Mouse (Mus musculus) limb, embryonic 12.5 days (tissue): ENCODE results near the gene Mrpl2. TPM values are rescaled to one million over a fixed set of nuclear protein-coding genes. Genes with fewer than 3 reads are reported as not detected.

Source experiments
- ATAC-seq: fragments of 200-750 bp; cut with Nextera tagmentation; 2 replicates; pipeline ENCODE4 v1.8.0; 2017; ENCODE audit warnings: low read depth, moderate TSS enrichment; ENCODE audit not compliant: insufficient number of reproducible peaks, insufficient read depth, low FRiP score, low TSS enrichment
- H3K27ac ChIP-seq: fragments of 300-500 bp; sonication (generic); 2 replicates; pipeline ENCODE4 v1.5.1; 2016; ENCODE audit warnings: mild to moderate bottlenecking, moderate library complexity
- H3K27me3 ChIP-seq: fragments of 300-500 bp; sonication (generic); 2 replicates; pipeline ENCODE4 v1.6.1; 2016; ENCODE audit warnings: mild to moderate bottlenecking, moderate library complexity
- H3K36me3 ChIP-seq: fragments of 300-500 bp; sonication (generic); 2 replicates; pipeline ENCODE4 v1.6.1; 2016; ENCODE audit warnings: mild to moderate bottlenecking, moderate library complexity
- H3K4me1 ChIP-seq: fragments of 300-500 bp; sonication (generic); replicated peaks from 2 replicates; pipeline ENCODE4 v1.6.1; 2016
- H3K4me2 ChIP-seq: fragments of 300-500 bp; sonication (generic); 2 replicates; pipeline ENCODE4 v1.6.1; 2016; ENCODE audit warnings: mild to moderate bottlenecking, moderate library complexity
- H3K4me3 ChIP-seq: fragments of 300-500 bp; sonication (generic); replicated peaks from 2 replicates; pipeline ENCODE4 v1.5.1; 2016; ENCODE audit warnings: mild to moderate bottlenecking
- H3K9ac ChIP-seq: fragments of 300-500 bp; sonication (generic); replicated peaks from 2 replicates; pipeline ENCODE4 v1.6.1; 2016; ENCODE audit warnings: mild to moderate bottlenecking, moderate library complexity
- H3K9me3 ChIP-seq: fragments of 300-500 bp; sonication (generic); 2 replicates; pipeline ENCODE4 v1.6.1; 2016; ENCODE audit warnings: mild to moderate bottlenecking, moderate library complexity
- whole genome bisulfite sequencing: fragments of 180-500 bp; shearing (Covaris S2); methylation state at CpG from one replicate; pipeline ENCODE4 v1.1.7; 2016; 5-methylcytosine and 5-hydroxymethylcytosine counted together
- polyA plus RNA-seq: library from polyadenylated mRNA; unstranded; fragments of >200 nt; fragmentation: Nextera tagmentation; extraction: Ambion mirVana; gene quantifications from 2 replicates; pipeline ENCODE4 v1.2.1, GENCODE M21; 2016

Mrpl2 gene
- polyA plus RNA-seq, 1 experiment from 2014 or later, result 99.5 TPM

GRCm38 (mm10) chr17:46627409-46627808 lies 18.6 kb upstream of the Mrpl2 start:
- Histone ChIP-seq H3K4me3 (peak overlapping the region; percentile 98), H3K9me3 (no peaks in the 10 kb centered on the region), H3K9ac (peak overlapping the region; percentile 99), H3K4me2 (peak overlapping the region; percentile 91), H3K36me3 (peaks cover 11% of the 10 kb centered on the region), H3K27ac (peak overlapping the region; percentile 96), H3K27me3 (no peaks in the 10 kb centered on the region), H3K4me1 (peaks cover 79% of the 10 kb centered on the region)
- no peak for ATAC-seq
- WGBS, result 10% methylated on average over 6 of the region's 6 CpGs

- WGBS, result under 1% methylated on average over 13 of the region's 13 CpGs
- no peak for ATAC-seq
- H3K9me3 ChIP-seq, result no peaks in the 10 kb centered on the region
- H3K4me1 ChIP-seq, result peaks cover 69% of the 10 kb centered on the region
- peaks cover 20% of the 10 kb centered on the region for H3K36me3 ChIP-seq
- peak overlapping the region; percentile 98 for H3K4me3 ChIP-seq
- peak overlapping the region; percentile 96 for H3K27ac ChIP-seq
- H3K27me3 ChIP-seq, result no peaks in the 10 kb centered on the region
- peak overlapping the region; percentile 99 for H3K9ac ChIP-seq
- H3K4me2 ChIP-seq, result peak overlapping the region; percentile 91
These were observed 17.6 kb upstream of the Mrpl2 start for GRCm38 (mm10) chr17:46628471-46628790.

- peak; percentile 50 for ATAC-seq
- H3K4me2 ChIP-seq, result peak within 1 kb of the TSS; percentile 91
- peak within 1 kb of the TSS; percentile 99 for H3K9ac ChIP-seq
- no peaks in the 10 kb centered on the region for H3K27me3 ChIP-seq
- H3K27ac ChIP-seq, result peak within 1 kb of the TSS; percentile 96
- peak within 1 kb of the TSS; percentile 98 for H3K4me3 ChIP-seq
- peaks cover 63% of the 10 kb centered on the region for H3K4me1 ChIP-seq
- H3K9me3 ChIP-seq, result no peaks in the 10 kb centered on the region
- WGBS, result under 1% methylated on average over 83 of the region's 90 CpGs
- peaks cover 26% of the 10 kb centered on the region for H3K36me3 ChIP-seq
These were observed 17.0 kb upstream of the Mrpl2 start, which contains the start of gene Ptk7 for GRCm38 (mm10) chr17:46628791-46629684. Gene Ptk7 (minus strand): TSS chr17:46629504.

- peak; percentile 62 for ATAC-seq
- no peaks in the 10 kb centered on the region for H3K9me3 ChIP-seq
- peak overlapping the region; percentile 47 for H3K9ac ChIP-seq
- H3K4me3 ChIP-seq, result peak overlapping the region; percentile 98
- peaks cover 32% of the 10 kb centered on the region for H3K36me3 ChIP-seq
- H3K4me1 ChIP-seq, result peaks cover 54% of the 10 kb centered on the region
- peak overlapping the region; percentile 96 for H3K27ac ChIP-seq
- no peaks in the 10 kb centered on the region for H3K27me3 ChIP-seq
- H3K4me2 ChIP-seq, result peak overlapping the region; percentile 91
- WGBS, result 4% methylated on average over 12 of the region's 12 CpGs
These were observed 16.2 kb upstream of the Mrpl2 start for GRCm38 (mm10) chr17:46629685-46630441.

GRCm38 (mm10) chr17:46636831-46637523 lies 9.1 kb upstream of the Mrpl2 start:
- Histone ChIP-seq H3K27ac (no peak overlapping the region), H3K36me3 (peaks cover 66% of the 10 kb centered on the region), H3K4me1 (peaks cover 8% of the 10 kb centered on the region), H3K27me3 (no peaks in the 10 kb centered on the region), H3K9me3 (no peaks in the 10 kb centered on the region), H3K4me2 (peak overlapping the region; percentile 54), H3K9ac (no peak overlapping the region; the same call in 1 of the 2 replicates), H3K4me3 (peak overlapping the region; percentile 10; the same call in 1 of the 2 replicates)
- peak; percentile 13; the same call in 1 of the 2 replicates for ATAC-seq
- 15% methylated on average over 15 of the region's 15 CpGs for WGBS

- Histone ChIP-seq H3K9me3 (no peaks in the 10 kb centered on the region), H3K36me3 (peaks cover 52% of the 10 kb centered on the region), H3K27me3 (no peaks in the 10 kb centered on the region), H3K4me1 (peaks cover 17% of the 10 kb centered on the region), H3K4me2 (no peak overlapping the region), H3K4me3 (no peak overlapping the region), H3K27ac (no peak overlapping the region), H3K9ac (no peak overlapping the region)
- WGBS, result 81% methylated on average over 9 of the region's 9 CpGs
- ATAC-seq, result no peak
These were observed 6.1 kb upstream of the Mrpl2 start for GRCm38 (mm10) chr17:46639929-46640328.

GRCm38 (mm10) chr17:46642060-46642459 lies 4.0 kb upstream of the Mrpl2 start:
- H3K27ac ChIP-seq, result no peak overlapping the region
- H3K4me3 ChIP-seq, result no peak overlapping the region
- H3K4me2 ChIP-seq, result no peak overlapping the region
- H3K36me3 ChIP-seq, result peaks cover 45% of the 10 kb centered on the region
- no peak for ATAC-seq
- no peaks in the 10 kb centered on the region for H3K27me3 ChIP-seq
- no peak overlapping the region; the same call in 1 of the 2 replicates for H3K9ac ChIP-seq
- H3K4me1 ChIP-seq, result peaks cover 23% of the 10 kb centered on the region
- no peaks in the 10 kb centered on the region for H3K9me3 ChIP-seq
- 92% methylated on average over 17 of the region's 17 CpGs for WGBS

GRCm38 (mm10) chr17:46644152-46644805 lies 1.8 kb upstream of the Mrpl2 start:
- H3K4me2 ChIP-seq, result peak overlapping the region; percentile 88
- H3K27ac ChIP-seq, result no peak overlapping the region
- H3K9ac ChIP-seq, result 0 out of 2 replicates have a peak overlapping the region, but pooled peaks have one; percentile 66
- no peaks in the 10 kb centered on the region for H3K9me3 ChIP-seq
- no peak for ATAC-seq
- H3K4me3 ChIP-seq, result peak overlapping the region; percentile 77
- H3K27me3 ChIP-seq, result no peaks in the 10 kb centered on the region
- WGBS, result 86% methylated on average over 12 of the region's 12 CpGs
- H3K4me1 ChIP-seq, result peaks cover 23% of the 10 kb centered on the region
- H3K36me3 ChIP-seq, result peaks cover 48% of the 10 kb centered on the region

GRCm38 (mm10) chr17:46644916-46645475 lies 1.0 kb upstream of the Mrpl2 start:
- ATAC-seq, result no peak

GRCm38 (mm10) chr17:46646322-46646662 lies 263 bp downstream of the Mrpl2 start:
- Histone ChIP-seq H3K4me1 (peaks cover 34% of the 10 kb centered on the region), H3K9me3 (no peaks in the 10 kb centered on the region), H3K27ac (peak overlapping the region; percentile 79), H3K4me3 (peak overlapping the region; percentile 77), H3K4me2 (peak overlapping the region; percentile 90), H3K27me3 (no peaks in the 10 kb centered on the region), H3K36me3 (peaks cover 28% of the 10 kb centered on the region), H3K9ac (peak overlapping the region; percentile 70)
- under 1% methylated on average over 19 of the region's 19 CpGs for WGBS
- ATAC-seq, result no peak

More at GRCm38 (mm10) chr17:46644916-46645475, 1.0 kb upstream of the Mrpl2 start:
- WGBS, result 14% methylated on average over 10 of the region's 11 CpGs
- peak overlapping the region; percentile 66 for H3K9ac ChIP-seq
- 0 out of 2 replicates have a peak overlapping the region, but pooled peaks have one; percentile 51 for H3K27ac ChIP-seq
- H3K4me2 ChIP-seq, result peak overlapping the region; percentile 88
- no peaks in the 10 kb centered on the region for H3K27me3 ChIP-seq
- H3K9me3 ChIP-seq, result no peaks in the 10 kb centered on the region
- peaks cover 41% of the 10 kb centered on the region for H3K36me3 ChIP-seq
- H3K4me1 ChIP-seq, result peaks cover 29% of the 10 kb centered on the region
- H3K4me3 ChIP-seq, result peak overlapping the region; percentile 77
